Mouse (Mus musculus) Patski (cell line): Measurements from ENCODE around the gene Tagap. TPM values are rescaled to one million over a fixed set of nuclear protein-coding genes. Genes with fewer than 3 reads are reported as not detected.
"Not testable (repeated sequence)": the region's sequence is repeated elsewhere in the genome, so short reads cannot be mapped to it uniquely, and the experiment has no call there.

Experiments used
- ATAC-seq: fragments of 100-300 bp; one replicate; pipeline ENCODE4 v1.8.0; 2021
- CTCF ChIA-PET: fragments of 350-600 bp; sonication (Branson Sonifier 250); formaldehyde crosslinking; loops from one replicate; lab custom pipeline; 2022; ENCODE audit warnings: inconsistent platforms; lab: Charles Lee
- POLR2A ChIA-PET: fragments of 350-600 bp; sonication (Branson Sonifier 250); formaldehyde crosslinking; loops from one replicate; lab custom pipeline; 2022; ENCODE audit warnings: antibody characterized with exemption, inconsistent platforms; lab: Charles Lee
- DNase-seq: peaks from one replicate; pipeline ENCODE4 v3.0.0-alpha.2; 2011; ENCODE audit warnings: low read depth, low spot score
- H3K27me3 ChIP-seq: fragments of 371-371 bp; one replicate; pipeline ENCODE4 v1.5.1; 2021
- CTCF ChIP-seq: fragments of 100-300 bp; IDR thresholded peaks from one replicate; pipeline ENCODE4 v1.5.1; 2021
- in situ Hi-C: fragments of 300-500 bp; cut with MboI; formaldehyde crosslinking; loops from 3 replicates; pipeline ENCODE4 v1.11.1; 2018; ENCODE audit warnings: low pct_unique_long_range_greater_than_20kb, mixed read lengths
- polyA plus RNA-seq: library from polyadenylated mRNA; unstranded; gene quantifications from one replicate; pipeline ENCODE4 v1.2.3, GENCODE M21; 2021

The Tagap gene
- polyA plus RNA-seq, 1 experiment from 2014 or later: 3.5 TPM

- no peaks in the 10 kb centered on the region for H3K27me3 ChIP-seq
- POLR2A ChIA-PET: no interaction called here
- DNase-seq (no peak), ATAC-seq (no peak)
- CTCF ChIA-PET: interaction anchor here (4.3 to 6.5 kb wide), 2 partner anchors 13 to 61 kb away, joined by 31 to 47 read pairs; no protein-coding TSS in a partner anchor
- TF ChIP-seq CTCF: peak; percentile 67
- in situ Hi-C loops: loop anchor here (5.0 kb wide), 1 partner anchor 62 kb away; no protein-coding TSS in a partner anchor
Observed at GRCm38 (mm10) chr17:7929279-7929678, 3.5 kb downstream of the Tagap start.

GRCm38 (mm10) chr17:7931096-7931990, 5.5 kb downstream of the Tagap start:
- ChIA-PET POLR2A (no interaction called here), CTCF (interaction anchor here (4.3 to 6.5 kb wide), 2 partner anchors 15 to 63 kb away, joined by 31 to 47 read pairs; no protein-coding TSS in a partner anchor)
- H3K27me3 ChIP-seq: no peaks in the 10 kb centered on the region
- DNase-seq (no peak), ATAC-seq (no peak)
- in situ Hi-C loops: no loop called here
- no peak for TF ChIP-seq CTCF

GRCm38 (mm10) chr17:7932121-7932520, 6.3 kb downstream of the Tagap start:
- ATAC-seq, in situ Hi-C loops, POLR2A ChIA-PET, CTCF ChIA-PET, DNase-seq, H3K27me3 ChIP-seq: not testable (repeated sequence)

GRCm38 (mm10) chr17:7939640-7940039, 13.8 kb downstream of the Tagap start:
- ChIA-PET CTCF (interaction anchor here (2.9 kb wide), 1 partner anchor 1091 kb away, joined by 18 read pairs; no protein-coding TSS in a partner anchor), POLR2A (no interaction called here)
- ATAC-seq: peak; percentile 42
- H3K27me3 ChIP-seq: no peaks in the 10 kb centered on the region
- peak; percentile 62 for TF ChIP-seq CTCF
- no peak for DNase-seq
- in situ Hi-C loops: loop anchor here (5.0 to 10.0 kb wide), 2 partner anchors 995 to 1087 kb away; partner anchors contain the start of gene Rsph3b

- in situ Hi-C loops: loop anchor here (10.0 kb wide), 1 partner anchor 1001 kb away; the partner anchor contains the start of gene Rsph3b
- H3K27me3 ChIP-seq, CTCF ChIA-PET: not testable (repeated sequence)
- POLR2A ChIA-PET: interaction anchor here (0.6 to 0.7 kb wide), 2 partner anchors 923 to 997 kb away, joined by 4 to 6 read pairs; partner anchors contain the start of gene Rsph3b
- peak; percentile 77 for DNase-seq
- ATAC-seq: peak; percentile 97
Observed at GRCm38 (mm10) chr17:7945117-7946052, 19.6 kb downstream of the Tagap start, which contains the start of gene Rsph3a. Rsph3a (plus strand) TSS chr17:7945614.

- CTCF ChIA-PET: interaction anchor here (0.6 kb wide), 2 partner anchors 1054 to 1086 kb away, joined by 3 read pairs; no protein-coding TSS in a partner anchor
- POLR2A ChIA-PET: interaction anchor here (0.7 kb wide), 1 partner anchor 998 kb away, joined by 4 read pairs; the partner anchor contains the start of gene Rsph3b
- in situ Hi-C loops: loop anchor here (10.0 kb wide), 1 partner anchor 1001 kb away; the partner anchor contains the start of gene Rsph3b
- DNase-seq, H3K27me3 ChIP-seq: not testable (repeated sequence)
- peak; percentile 1 for ATAC-seq
Observed at GRCm38 (mm10) chr17:7946053-7946627, 20.3 kb downstream of the Tagap start.

GRCm38 (mm10) chr17:7951333-7951732, 25.5 kb downstream of the Tagap start:
- peak; percentile 96 for ATAC-seq
- POLR2A ChIA-PET, H3K27me3 ChIP-seq, DNase-seq, in situ Hi-C loops, CTCF ChIA-PET: not testable (repeated sequence)

GRCm38 (mm10) chr17:7957242-7957641, 31.4 kb downstream of the Tagap start:
- in situ Hi-C loops, ATAC-seq, POLR2A ChIA-PET, DNase-seq, CTCF ChIA-PET, H3K27me3 ChIP-seq: not testable (repeated sequence)

- ATAC-seq, POLR2A ChIA-PET, in situ Hi-C loops, DNase-seq, H3K27me3 ChIP-seq, CTCF ChIA-PET: not testable (repeated sequence)
Observed at GRCm38 (mm10) chr17:7963333-7963732, 37.5 kb downstream of the Tagap start.

- in situ Hi-C loops, DNase-seq, ATAC-seq, CTCF ChIA-PET, H3K27me3 ChIP-seq, POLR2A ChIA-PET: not testable (repeated sequence)
Observed at GRCm38 (mm10) chr17:7964398-7964797, 38.6 kb downstream of the Tagap start.

- CTCF ChIA-PET, in situ Hi-C loops, POLR2A ChIA-PET, H3K27me3 ChIP-seq, DNase-seq, ATAC-seq: not testable (repeated sequence)
Observed at GRCm38 (mm10) chr17:7968490-7968889, 42.7 kb downstream of the Tagap start.

- DNase-seq, H3K27me3 ChIP-seq: not testable (repeated sequence)
- ATAC-seq: peak; percentile 32
Observed at GRCm38 (mm10) chr17:7969782-7970181, 44.0 kb downstream of the Tagap start.

GRCm38 (mm10) chr17:7983484-7983883, 57.7 kb downstream of the Tagap start:
- ATAC-seq, POLR2A ChIA-PET, CTCF ChIA-PET, in situ Hi-C loops, DNase-seq, H3K27me3 ChIP-seq: not testable (repeated sequence)

More at GRCm38 (mm10) chr17:7969782-7970181, 44.0 kb downstream of the Tagap start:
- in situ Hi-C loops, POLR2A ChIA-PET, CTCF ChIA-PET: not testable (repeated sequence)
